Mouse (Mus musculus) liver, embryonic 14.5 days (tissue): ENCODE results near the gene Tnik. TPM values are rescaled to one million over a fixed set of nuclear protein-coding genes. Genes with fewer than 3 reads are reported as not detected.

ENCODE experiments used
- ATAC-seq: fragments of 200-750 bp; cut with Nextera tagmentation; 2 replicates; pipeline ENCODE4 v1.8.0; 2017; ENCODE audit warnings: moderate number of reproducible peaks, mild to moderate bottlenecking, moderate library complexity; ENCODE audit not compliant: insufficient read depth
- DNase-seq, 3 experiments: peaks; one replicate each; pipeline ENCODE4 v3.0.0-alpha.2; 2012 to 2013; ENCODE audit warnings: low read depth in 3 of 3, low spot score in 3 of 3
- H3K27ac ChIP-seq: fragments of 300-500 bp; sonication (generic); 2 replicates; pipeline ENCODE4 v1.5.1; 2014; ENCODE audit warnings: moderate library complexity, mild to moderate bottlenecking, control low read depth, inconsistent platforms
- H3K27me3 ChIP-seq: fragments of 300-500 bp; sonication (generic); 2 replicates; pipeline ENCODE4 v1.6.1; 2014; ENCODE audit warnings: mild to moderate bottlenecking, low read length, moderate library complexity; ENCODE audit not compliant: control insufficient read depth, insufficient read depth
- H3K36me3 ChIP-seq: fragments of 300-500 bp; sonication (generic); replicated peaks from 2 replicates; pipeline ENCODE4 v1.6.1; 2014; ENCODE audit warnings: low read depth; ENCODE audit not compliant: control insufficient read depth, insufficient read depth
- H3K4me1 ChIP-seq, 2 experiments: fragments of 200-500 bp in 1 of 2; fragments of 300-500 bp in 1 of 2; sonication (generic) in 1 of 2; replicated peaks; 2 replicates each; pipeline ENCODE4 v1.6.1; 2012 to 2014; ENCODE audit warnings: antibody characterized with exemption in 1 of 2, inconsistent platforms in 1 of 2, low read length in 1 of 2; ENCODE audit not compliant: control insufficient read depth in 2 of 2, insufficient read depth in 2 of 2
- H3K4me2 ChIP-seq: fragments of 300-500 bp; sonication (generic); 2 replicates; pipeline ENCODE4 v1.6.1; 2014; ENCODE audit warnings: low read depth, mild to moderate bottlenecking, control low read depth, moderate library complexity
- H3K4me3 ChIP-seq, 2 experiments: fragments of 200-500 bp in 1 of 2; fragments of 300-500 bp in 1 of 2; sonication (generic) in 1 of 2; 2 replicates each; pipeline ENCODE4 v1.5.1; 2012 to 2014; ENCODE audit warnings: low read depth in 2 of 2, low read length in 2 of 2, mild to moderate bottlenecking in 2 of 2, control low read depth in 1 of 2, inconsistent platforms in 1 of 2, moderate library complexity in 1 of 2; ENCODE audit not compliant: insufficient read depth in 1 of 2
- H3K9ac ChIP-seq: fragments of 300-500 bp; sonication (generic); replicated peaks from 2 replicates; pipeline ENCODE4 v1.6.1; 2014; ENCODE audit warnings: mild to moderate bottlenecking, control low read depth, moderate library complexity
- H3K9me3 ChIP-seq: fragments of 300-500 bp; sonication (generic); 2 replicates; pipeline ENCODE4 v1.6.1; 2016; ENCODE audit warnings: low read length, mixed read lengths; ENCODE audit not compliant: control insufficient read depth
- CTCF ChIP-seq: IDR thresholded peaks from 2 replicates; pipeline ENCODE4 v1.5.1; 2016; ENCODE audit warnings: antibody characterized with exemption, low read depth, control low read depth
- EP300 ChIP-seq: IDR thresholded peaks from 2 replicates; pipeline ENCODE4 v1.6.1; 2016; ENCODE audit warnings: antibody characterized with exemption, low read depth
- WGBS: fragments of 180-500 bp; shearing (Covaris S2); extraction: QIAGEN DNeasy Blood & Tissue Kit; methylation state at CpG from one replicate; pipeline ENCODE4 v1.1.7; 2014; ENCODE audit not compliant: insufficient replicate concordance; 5-methylcytosine and 5-hydroxymethylcytosine counted together
- polyA plus RNA-seq, 2 experiments: library from polyadenylated mRNA; depleted of rRNA in 1 of 2; stranded (reverse) in 1 of 2; unstranded in 1 of 2; fragments of >200 nt; fragmentation: Nextera tagmentation in 1 of 2; extraction: Ambion mirVana in 1 of 2; gene quantifications; 2 replicates each; pipeline versions ENCODE4 v1.2.1 to v1.2.3; 2012 to 2014

Gene Tnik
- polyA plus RNA-seq, 2 experiments = 0.89 to 2.0 TPM

DNA sequence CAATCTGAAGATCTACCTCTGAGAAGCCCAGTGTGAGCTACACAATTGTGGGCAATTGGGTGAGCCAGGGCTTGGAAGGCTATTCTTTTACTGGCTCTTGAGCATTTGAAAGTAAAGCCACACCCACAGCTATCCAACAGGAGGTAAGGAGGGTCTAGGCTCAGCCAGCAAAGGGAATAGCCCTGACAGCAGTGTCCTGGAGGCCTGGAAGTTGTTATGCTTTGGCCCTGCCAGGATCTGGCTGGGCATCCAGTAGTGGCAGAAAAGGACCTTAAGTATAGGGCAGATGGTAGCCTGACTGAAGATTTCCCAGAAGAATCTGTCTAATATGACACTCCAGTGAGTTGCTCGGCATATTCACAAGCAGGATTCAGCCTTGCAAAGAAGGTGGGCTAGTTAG lies 85.7 kb downstream of the Tnik start:
- Histone ChIP-seq H3K9ac (no peak overlapping the region), H3K4me3 (no peak overlapping the region), H3K27me3 (no peaks in the 10 kb centered on the region), H3K27ac (no peak overlapping the region), H3K4me1 (no peaks in the 10 kb centered on the region), H3K36me3 (no peaks in the 10 kb centered on the region), H3K4me2 (no peak overlapping the region), H3K9me3 (no peaks in the 10 kb centered on the region)
- ATAC-seq (no peak), DNase-seq (no peak)
- WGBS = 71% methylated on average over 1 of the region's 1 CpGs
- TF ChIP-seq CTCF (no peak), EP300 (no peak)

GRCm38 (mm10) chr3:28350147-28350801 lies 87.3 kb downstream of the Tnik start:
- Histone ChIP-seq H3K4me1 (no peaks in the 10 kb centered on the region), H3K9me3 (no peaks in the 10 kb centered on the region), H3K36me3 (no peaks in the 10 kb centered on the region), H3K4me2 (no peak overlapping the region), H3K9ac (no peak overlapping the region), H3K27me3 (no peaks in the 10 kb centered on the region), H3K4me3 (no peak overlapping the region), H3K27ac (no peak overlapping the region)
- WGBS = 57% methylated on average over 10 of the region's 10 CpGs
- no peak for DNase-seq
- ATAC-seq = no peak
- TF ChIP-seq CTCF (no peak), EP300 (no peak)

GRCm38 (mm10) chr3:28358391-28358790 lies 95.4 kb downstream of the Tnik start:
- Histone ChIP-seq H3K9ac (no peak overlapping the region), H3K27me3 (no peaks in the 10 kb centered on the region), H3K4me3 (no peak overlapping the region), H3K27ac (no peak overlapping the region), H3K9me3 (no peaks in the 10 kb centered on the region), H3K4me1 (peaks cover 0 to 6% of the 10 kb centered on the region in 2 experiments; a peak in 1 of 4 replicates), H3K4me2 (no peak overlapping the region), H3K36me3 (no peaks in the 10 kb centered on the region)
- TF ChIP-seq CTCF = no peak
- WGBS = 42% methylated on average over 2 of the region's 2 CpGs
- DNase-seq = no peak
- ATAC-seq = no peak

DNA sequence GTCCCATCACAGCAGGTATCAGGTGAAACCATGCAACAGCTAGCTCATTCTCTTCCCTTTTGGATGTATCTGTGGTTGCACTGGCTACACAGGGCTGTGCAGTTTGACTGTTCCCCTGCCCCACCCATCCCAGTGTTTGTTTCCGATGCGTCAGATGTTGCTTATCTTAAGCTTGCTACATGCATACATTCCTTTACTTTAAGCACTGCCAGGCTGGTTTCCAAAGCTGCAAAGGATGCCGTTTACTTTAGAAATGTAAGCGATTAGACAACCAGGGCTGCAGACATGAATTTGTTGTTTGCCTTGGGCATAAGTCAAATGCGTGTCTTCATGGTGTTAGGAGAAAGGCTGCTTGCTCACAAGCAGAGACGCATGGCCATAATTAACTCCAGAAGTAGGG lies 96.1 kb downstream of the Tnik start:
- 46% methylated on average over 6 of the region's 6 CpGs for WGBS
- Histone ChIP-seq H3K36me3 (no peaks in the 10 kb centered on the region), H3K4me2 (no peak overlapping the region), H3K27ac (no peak overlapping the region), H3K9me3 (no peaks in the 10 kb centered on the region), H3K4me3 (no peak overlapping the region), H3K27me3 (no peaks in the 10 kb centered on the region), H3K9ac (no peak overlapping the region), H3K4me1 (peaks cover 0 to 6% of the 10 kb centered on the region in 2 experiments; a peak in 1 of 4 replicates)
- DNase-seq = peak in 1 of 3 experiments; percentile 2
- TF ChIP-seq EP300 = no peak
- TF ChIP-seq CTCF = no peak
- ATAC-seq = peak; percentile 15; the same call in 1 of the 2 replicates

GRCm38 (mm10) chr3:28361056-28361455 lies 98.0 kb downstream of the Tnik start:
- no peak for DNase-seq
- WGBS = 74% methylated on average over 6 of the region's 6 CpGs

More at GRCm38 (mm10) chr3:28361056-28361455, 98.0 kb downstream of the Tnik start:
- Histone ChIP-seq H3K9me3 (no peaks in the 10 kb centered on the region), H3K4me3 (no peak overlapping the region), H3K27ac (no peak overlapping the region), H3K4me1 (peaks cover 0 to 6% of the 10 kb centered on the region in 2 experiments; a peak in 1 of 4 replicates), H3K4me2 (no peak overlapping the region), H3K9ac (no peak overlapping the region), H3K36me3 (no peaks in the 10 kb centered on the region), H3K27me3 (no peaks in the 10 kb centered on the region)
- no peak for ATAC-seq
- TF ChIP-seq EP300 = no peak
- no peak for TF ChIP-seq CTCF
